Mouse (Mus musculus) naive thymus-derived CD4-positive, alpha-beta T cell, adult 2 months (primary cell): ENCODE data around the gene Coro7.
"Not testable (repeated sequence)": the region's sequence is repeated elsewhere in the genome, so short reads cannot be mapped to it uniquely, and the experiment has no call there.

ENCODE experiments used
- DNase-seq: peaks from one replicate; pipeline ENCODE4 v3.0.0-alpha.2; 2011; ENCODE audit warnings: low read depth

The Coro7 gene

DNA sequence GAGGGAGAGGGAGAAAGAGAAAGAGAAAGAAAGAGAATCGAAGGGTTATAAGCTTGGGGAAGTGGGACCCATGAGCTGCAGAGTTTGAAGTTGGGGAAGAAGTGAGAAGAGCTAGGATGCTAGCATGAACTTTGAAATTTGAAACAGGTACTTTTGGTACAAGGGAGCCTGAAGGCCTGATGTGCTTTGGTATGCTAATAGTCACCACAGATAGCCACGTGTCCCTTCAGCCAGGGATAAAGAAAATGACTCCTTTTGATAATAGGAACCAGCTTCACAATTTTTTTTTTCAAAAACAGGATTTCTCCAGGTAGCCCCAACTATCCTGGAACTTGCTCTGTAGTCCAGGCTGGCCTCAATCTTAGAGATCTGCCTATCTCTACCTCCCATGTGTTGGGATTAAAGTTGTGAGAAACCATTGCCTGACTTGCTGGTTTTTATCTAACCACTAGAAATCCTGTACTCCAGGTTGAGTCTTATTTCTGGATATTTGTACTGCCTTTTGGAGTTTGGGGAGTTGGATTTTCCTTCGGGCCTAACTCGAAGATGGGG lies 3.1 kb upstream of the Coro7 start:
- no peak for DNase-seq

DNA sequence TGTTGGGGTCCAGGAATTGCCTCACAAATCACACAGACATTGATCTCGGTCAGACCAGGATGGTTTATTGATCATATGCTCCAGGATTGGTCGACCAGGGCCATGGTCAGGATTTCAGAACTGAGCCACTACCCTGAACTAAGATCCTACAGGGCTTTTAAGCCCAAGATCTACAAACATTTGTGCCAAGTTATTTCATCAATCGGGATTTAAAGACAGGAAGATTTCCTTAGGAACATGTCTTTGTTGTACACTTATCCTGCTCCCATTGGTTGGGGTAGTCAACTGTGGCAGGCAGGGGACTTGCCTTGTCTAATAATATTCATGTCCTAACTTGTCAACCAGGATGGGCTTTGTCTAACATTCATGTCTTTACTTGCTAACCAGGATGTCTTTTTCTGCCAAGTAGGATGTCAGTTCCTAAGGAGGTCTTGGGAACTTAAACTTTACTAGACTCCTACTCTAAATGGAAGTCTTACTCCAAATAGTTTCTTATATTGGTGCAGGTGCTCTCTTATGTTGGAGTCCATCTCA lies 1.4 kb upstream of the Coro7 start:
- DNase-seq = not testable (repeated sequence)

DNA sequence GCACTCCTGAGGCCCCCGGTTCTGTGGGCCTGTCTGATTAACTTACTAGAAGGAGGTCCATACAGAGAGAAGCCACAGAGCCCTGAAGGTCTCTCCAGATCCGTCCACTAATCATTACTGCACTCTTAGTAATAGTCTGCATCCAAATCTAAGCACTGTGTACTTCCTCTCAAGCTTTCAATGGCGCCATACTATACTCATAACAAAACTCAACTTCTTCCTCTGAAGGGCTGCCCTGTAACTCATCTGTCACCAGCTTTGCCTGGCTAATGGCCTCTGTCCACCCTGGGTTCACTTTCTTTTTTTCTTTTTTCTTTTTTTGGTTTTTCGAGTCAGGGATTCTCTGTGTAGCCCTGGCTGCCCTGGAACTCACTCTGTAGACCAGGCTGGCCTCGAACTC lies 1.5 kb downstream of the Coro7 start:
- peak; percentile 28 for DNase-seq

DNA sequence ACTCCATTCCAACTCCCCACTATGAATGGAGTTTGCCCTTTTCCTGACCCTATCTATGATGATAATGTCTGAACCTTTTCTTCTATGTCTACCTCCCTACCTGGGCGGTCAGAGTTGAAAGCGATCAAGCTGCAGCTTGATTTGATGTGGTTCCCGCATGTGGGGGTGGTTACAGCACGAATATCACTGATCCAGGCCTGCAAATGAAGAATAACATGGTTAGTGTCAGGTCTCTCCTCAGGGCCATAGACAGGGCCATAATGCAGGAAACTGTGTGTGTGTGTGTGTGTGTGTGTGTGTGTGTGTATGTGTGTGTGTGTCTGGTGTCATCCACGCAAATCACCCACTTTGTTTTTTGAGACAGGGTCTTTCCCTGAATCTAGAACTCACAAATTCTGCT lies 2.7 kb downstream of the Coro7 start:
- DNase-seq = peak; percentile 46

DNA sequence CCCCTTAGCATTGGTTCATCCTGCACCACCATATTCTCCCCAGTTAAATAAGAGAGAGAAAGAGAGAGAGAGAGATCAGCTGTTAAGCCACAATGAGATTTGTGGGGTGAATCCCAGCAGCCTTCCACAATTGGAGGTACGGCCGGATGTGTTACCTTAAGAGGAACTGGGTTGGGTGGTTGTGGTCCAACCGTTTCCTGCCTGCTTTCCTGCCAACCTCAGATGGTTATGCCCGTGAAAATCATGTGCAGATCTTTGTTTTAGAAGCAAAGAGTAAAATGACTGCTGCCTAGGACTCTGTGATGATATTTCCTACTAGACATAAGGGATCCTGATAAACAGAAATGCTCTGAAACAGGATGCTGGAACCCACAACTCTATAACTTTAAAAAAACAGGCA lies 5.5 kb downstream of the Coro7 start:
- DNase-seq = peak; percentile 87

DNA sequence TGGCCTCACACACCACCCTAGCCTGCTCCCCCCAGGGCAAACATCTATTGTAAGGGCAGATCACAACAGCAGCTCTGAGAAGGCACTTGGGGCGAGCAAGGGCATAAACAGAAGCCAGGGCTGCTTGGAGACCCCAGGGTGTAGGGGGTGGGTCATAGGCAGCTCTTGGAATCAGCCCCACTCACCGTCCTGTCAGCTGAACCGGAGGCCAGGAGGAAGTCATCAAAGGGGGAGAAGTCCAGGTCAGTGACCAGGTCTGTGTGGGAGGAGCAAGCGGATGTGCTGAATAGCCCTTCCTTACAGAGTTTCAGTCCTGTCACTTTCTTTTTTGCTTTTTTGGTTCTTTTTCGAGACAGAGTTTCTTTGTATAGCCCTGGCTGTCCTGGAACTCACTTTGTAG lies 9.3 kb downstream of the Coro7 start:
- DNase-seq = no peak

DNA sequence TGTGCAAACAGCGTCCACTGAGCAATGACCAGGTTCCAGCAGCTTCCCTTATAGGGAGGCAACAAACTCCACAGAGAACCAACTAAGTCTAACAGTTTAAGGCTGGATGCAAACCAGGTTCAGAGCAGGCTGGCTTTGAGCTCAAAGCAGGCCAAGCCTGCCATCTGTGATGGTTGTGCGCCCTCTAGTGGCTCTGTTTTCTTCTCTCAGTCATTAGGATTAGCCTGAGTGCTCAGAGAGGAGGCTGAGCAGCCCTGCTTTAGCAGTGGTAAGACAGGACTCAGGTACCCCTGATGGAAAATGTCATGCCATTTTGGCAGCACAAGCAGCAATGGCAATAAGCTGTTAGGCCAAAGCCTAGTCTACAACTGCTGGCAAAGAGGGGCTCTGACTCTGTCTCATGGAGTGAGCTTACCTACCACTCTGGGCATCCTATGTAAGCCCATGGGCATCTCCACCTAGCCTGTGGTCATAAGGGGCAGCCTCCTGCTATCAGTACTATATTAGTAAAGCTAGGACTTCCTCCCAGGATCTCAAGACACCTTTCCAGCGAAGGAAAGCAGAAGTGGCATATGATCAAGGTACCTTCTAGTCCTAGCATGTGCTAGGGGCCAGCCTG lies 12.3 kb downstream of the Coro7 start:
- peak; percentile 90 for DNase-seq

DNA sequence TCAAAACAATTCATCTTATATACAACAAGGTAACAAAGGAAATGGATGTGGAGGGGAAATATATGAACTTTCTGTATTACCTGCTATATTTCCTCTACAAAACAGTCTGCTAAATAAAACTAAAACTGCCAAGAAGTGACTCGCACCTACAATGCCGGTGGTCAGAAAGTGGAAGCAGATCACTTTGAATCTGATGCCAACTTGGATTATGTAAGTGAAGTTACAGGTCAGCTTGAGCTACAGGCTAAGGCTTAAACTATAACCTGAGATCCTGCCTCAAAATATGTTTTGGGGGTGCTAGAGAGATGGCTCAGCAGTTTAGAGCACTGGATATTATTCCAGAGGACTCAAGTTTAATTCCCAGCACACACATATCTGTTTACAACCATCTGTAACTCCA lies 13.9 kb downstream of the Coro7 start:
- no peak for DNase-seq

DNA sequence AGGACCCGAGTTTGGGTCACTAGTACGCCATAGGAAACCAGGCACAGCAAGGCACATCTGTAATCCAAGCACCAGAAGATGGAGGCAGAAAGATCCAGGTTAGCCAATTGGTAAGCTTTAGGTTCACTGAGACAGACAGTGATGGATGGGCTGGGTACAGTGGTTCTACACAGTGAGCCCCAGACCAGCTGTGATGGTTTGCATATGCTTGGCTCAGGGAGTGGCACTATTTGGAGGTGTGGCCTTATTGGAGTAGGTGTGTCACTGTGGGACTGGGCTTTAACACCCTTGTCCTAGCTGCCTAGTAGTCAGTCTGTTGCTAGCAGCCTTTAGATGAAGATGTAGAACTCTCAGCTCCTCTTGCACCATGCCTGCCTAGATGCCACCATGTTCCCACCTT lies 15.8 kb downstream of the Coro7 start:
- no peak for DNase-seq

DNA sequence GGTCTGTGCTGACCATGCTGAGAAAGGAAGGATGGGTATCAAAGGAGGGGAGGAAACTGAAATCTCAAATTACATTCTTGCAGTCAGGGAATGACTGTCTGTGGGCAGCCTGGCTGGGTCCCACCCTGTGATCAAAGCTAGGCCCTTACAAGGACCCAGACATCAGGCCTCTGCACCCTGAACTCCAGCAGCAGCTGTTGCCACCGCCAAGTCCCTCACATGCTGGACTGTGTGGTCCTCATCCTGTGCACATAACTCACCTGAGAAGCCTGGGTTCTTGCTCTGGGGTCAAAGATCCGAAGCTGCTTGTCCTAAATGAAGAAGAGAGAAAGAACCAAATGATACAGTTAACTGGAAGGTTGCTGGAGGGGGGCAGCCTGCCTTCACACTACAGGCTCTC lies 18.0 kb downstream of the Coro7 start:
- DNase-seq = no peak

DNA sequence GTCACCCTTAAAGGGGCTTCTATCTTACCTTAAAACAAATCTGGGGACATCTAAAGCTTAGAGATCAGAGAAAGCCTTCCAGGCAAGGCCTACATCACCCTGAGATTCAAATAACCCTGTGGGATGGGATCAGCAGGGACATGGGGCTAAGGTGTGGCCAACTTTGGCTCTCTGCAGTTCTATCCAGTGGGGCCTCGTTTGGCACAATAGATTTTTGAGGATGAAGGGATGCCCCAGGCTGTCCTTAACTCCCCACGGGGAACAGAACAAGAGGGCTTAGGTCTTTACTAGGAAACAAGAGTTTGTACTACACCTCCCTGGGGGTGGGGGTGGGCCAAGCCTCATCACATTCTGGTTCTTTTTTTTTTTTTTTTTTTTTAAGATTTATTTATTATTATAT lies 20.3 kb downstream of the Coro7 start:
- no peak for DNase-seq

DNA sequence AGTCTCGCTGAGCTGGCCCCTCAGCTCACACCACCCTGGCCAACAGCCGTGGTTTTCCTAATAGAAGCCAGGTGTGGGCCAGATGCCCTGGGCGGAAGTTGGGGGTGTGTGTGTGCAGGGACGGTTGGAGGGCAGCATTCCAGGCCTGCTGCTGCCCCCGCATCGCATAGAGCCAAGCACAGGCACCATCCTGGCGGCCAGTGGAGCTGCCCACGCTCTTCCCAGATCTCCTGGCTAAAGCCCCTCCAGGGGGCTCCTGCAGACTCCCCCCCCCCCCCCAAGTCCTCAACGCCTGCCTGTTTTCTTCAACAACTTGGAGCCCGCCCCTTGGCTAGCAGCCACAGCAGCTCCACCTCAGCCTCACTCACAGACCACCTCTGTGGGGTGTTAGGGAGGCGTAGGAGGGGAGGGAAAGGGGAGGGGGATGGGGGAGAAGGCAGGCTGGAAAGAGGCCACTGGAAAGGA lies 20.8 kb downstream of the Coro7 start:
- no peak for DNase-seq

DNA sequence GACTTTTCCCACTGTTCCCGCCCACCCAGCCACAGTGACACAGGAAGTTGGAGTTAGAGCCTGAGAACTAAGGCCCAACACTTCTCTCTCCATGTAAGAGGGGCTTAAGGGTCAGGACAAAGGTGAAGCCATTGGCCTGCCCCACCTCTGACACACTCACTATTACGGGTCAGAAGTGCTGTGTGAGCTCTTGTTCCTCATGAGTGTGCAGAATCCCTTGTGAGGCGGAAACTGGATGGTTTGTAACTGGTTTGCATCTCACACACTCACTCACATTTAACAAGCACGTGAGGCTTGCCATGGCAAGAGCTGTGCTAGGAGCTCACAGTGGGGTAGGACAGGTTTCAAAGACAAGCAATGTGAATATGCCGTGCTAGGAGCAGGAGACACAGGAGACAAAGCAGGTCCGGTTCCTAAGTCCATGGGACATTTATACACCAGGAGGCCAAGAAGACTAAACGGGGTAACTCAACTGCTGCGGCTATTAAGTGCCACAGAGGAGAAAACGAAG lies 23.0 kb downstream of the Coro7 start:
- no peak for DNase-seq

DNA sequence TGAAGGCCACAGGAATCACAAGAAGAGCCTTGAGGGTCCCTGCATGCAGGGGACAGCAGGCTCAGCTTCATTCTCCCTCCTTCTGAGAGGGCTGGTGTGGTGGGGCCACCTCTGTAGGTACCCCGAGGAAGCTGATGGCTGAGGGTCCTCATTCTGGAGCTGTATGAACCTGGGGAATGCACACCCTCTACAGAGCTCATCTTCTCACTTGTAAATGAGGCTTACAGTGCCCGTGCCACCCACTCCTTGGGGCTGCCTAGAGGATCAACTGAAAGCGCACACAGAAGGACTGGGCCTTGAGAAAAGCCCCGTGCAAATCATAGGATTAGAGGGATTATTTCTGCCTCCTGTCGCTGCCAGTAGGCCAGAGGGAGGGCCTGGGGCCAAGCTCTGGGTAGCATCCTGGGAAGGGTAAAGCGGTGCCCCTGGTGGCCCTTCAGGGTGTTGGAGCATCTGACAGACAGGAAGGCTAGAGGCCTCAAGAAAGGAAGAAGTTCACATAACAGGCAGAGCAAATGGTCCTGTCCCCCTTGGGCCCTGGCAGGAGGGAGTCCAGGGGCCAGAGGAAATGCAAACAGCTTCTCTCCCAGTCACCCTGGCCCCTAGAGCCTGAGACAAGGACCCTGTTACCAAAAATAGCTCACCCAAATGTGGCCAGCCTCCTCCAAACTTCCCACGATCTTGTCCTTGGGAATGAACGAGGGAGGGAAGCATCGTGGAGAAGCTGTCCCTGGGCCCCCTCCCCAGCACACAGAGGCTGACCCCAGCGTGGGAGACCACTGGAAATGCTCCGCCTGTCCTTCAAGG lies 23.6 kb downstream of the Coro7 start:
- no peak for DNase-seq

DNA sequence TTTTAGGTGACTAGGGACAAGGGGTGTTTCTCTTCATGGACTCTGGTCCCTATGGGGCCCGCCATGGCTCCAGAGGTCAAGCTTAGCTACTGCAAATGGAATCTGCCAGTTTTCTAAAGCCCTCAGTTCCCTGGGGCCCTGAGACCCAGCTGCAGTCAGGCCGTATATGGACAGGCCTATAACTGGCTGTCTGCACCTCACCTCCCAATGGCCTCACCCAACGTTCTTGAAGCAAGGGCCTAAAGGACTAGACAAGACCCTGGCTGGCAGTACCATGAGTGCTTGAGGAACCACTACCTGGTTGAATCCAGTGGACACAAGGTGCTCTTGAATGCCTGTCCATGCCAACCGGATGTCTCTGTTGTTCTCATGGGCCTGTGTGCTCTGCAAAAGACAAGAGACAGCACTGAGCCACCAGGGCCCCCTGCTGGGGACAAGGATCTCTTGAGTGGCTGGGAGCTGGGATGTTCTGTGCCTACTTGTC lies 24.3 kb downstream of the Coro7 start:
- no peak for DNase-seq

DNA sequence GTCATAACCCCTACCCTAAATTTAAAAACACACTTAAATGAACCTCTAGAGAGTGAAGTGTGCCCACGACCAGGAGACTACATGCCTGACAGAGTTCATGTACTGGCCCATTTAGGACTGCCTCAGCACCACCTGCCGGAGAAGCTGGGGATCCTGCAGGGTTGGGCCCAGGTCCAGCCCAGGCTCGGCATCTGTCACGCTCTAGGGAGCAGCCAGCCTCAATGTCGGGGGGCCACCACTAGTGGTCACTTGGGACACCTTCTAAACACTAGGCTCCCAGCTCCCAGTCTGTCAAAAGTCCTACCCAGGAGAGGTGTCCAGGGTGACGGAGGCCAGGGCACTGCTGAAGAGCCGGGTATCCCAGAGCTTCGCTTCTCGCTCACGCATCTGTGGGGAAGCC lies 24.9 kb downstream of the Coro7 start:
- no peak for DNase-seq

DNA sequence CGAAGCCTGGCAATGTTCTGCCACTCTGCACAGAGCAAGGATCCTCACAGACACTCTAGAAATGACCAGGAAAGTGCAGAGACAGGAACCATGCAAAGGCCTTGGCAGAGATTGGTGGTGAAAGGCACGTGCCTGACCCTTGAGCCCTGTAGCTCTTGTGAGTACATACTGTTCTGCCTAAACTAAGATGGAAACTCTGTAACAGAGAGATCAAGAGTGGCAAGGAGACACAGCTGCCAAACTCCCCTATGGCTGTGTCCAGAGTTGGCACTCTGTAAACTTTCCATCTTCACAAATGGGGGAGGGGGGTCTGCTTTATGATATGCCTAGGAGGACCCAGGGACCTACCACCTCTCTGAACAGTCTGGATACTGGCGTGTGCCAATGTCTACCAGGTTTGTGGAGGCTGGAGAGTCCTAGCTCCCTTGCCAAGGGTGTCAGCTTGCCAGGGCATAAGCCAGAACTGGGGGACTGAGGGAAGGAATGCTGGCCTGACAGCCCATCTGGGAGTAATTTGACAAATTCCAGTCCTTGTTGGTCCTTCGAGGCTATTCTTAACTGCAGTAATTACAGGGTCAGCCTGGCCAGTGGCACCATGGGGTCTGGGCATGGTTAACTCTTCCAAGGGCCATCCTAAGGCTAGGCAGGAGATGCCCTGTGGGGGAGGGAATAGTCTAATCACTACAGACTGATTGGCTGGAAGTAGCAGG lies 26.7 kb downstream of the Coro7 start:
- DNase-seq = no peak

DNA sequence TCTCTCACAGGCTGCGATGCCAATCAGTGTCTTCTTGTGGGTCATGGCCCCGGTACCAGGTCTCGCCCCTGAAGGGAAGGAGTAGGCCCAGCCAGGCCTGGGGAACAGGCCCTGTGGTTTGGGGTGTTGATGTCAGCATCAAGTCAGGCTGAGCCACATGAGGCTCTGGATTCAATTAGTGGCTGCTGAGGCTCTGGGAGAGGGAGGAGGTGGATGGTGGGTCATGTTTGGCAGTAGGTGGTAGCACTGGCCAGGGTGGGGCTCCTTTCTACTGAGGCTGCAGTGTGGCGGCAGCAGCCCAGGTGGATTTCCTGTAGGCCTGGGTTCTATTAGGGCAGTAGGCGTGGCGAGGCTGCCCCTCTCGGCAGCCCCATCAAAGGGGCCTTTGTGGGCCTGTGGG lies 28.0 kb downstream of the Coro7 start:
- no peak for DNase-seq

DNA sequence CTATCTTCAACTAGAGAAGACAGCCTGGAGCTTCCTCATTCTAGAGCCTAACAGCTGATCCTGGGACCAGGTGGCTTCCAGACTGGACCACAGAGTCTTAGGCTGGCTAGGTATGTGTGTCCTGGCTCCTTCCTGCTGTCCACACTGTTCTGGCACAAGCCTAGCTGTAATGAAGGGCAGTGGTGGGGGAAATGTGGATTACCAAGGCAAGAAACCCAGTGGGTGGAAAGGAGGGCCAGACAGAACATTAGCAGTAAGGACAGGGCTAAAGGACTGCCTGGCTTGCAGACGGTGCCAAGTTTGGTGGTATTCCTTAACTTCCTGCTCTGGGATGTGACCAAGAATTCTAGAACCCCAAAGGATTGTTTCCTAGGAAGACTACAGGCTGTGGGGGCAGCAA lies 28.5 kb downstream of the Coro7 start:
- DNase-seq = no peak

DNA sequence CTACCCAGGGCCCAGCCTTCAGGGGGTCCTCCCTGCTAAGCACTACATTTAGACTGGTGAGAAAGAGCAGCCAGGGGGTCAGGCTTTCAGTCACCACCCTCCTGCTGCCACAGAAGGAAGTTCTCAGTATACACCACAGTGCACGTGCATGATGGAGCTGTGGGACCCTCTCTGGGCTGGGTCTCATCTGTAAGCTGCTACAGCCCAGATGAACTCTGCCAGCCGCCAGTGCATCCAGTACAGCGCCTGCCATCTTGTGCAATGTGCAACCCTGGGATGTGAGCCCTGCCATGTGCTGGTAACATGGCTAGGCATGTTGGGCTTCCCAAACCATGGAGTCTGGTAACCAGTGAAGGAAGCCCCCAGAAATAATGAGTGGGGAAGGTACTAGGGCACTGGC lies 29.4 kb downstream of the Coro7 start:
- DNase-seq = no peak

DNA sequence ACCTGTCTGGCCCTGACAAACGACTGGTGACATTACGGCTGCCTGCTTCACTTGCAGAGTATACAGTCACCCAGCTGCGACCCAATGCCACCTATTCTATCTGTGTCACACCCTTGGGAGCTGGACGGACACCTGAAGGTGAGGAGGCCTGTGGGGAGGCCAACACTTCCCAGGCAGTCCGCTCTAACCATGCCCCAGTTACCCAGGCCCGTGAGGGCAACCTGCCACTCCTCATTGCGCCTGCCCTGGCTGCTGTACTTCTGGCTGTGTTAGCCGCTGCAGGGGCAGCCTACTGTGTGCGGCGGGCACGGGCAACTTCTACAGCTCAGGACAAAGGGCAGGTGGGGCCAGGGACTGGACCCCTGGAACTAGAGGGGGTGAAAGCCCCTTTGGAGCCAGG lies 29.9 kb downstream of the Coro7 start:
- no peak for DNase-seq

DNA sequence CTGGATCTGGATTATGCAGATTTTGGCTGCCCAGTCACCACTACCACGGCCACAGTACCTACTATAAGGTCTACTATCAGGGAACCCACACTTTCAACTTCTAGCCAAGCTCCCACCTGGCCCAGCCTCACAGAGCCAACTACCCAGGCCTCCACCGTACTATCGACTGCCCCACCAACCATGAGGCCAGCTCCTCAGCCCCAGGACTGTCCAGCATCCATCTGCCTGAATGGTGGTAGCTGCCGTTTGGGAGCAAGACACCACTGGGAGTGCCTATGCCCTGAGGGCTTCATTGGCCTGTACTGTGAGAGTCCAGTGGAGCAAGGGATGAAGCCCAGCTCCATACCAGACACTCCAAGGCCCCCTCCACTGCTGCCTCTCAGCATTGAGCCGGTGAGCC lies 30.4 kb downstream of the Coro7 start:
- DNase-seq = no peak
